Mouse (Mus musculus) left cerebral cortex, adult 18-20 months (tissue): ENCODE measurements around the gene Ubxn10. TPM values are rescaled to one million over a fixed set of nuclear protein-coding genes. Genes with fewer than 3 reads are reported as not detected.

Experiments
- DNase-seq, 2 experiments: peaks; one replicate each; pipeline ENCODE4 v3.0.0; 2021 to 2022; ENCODE audit warnings: low spot score in 2 of 2, mixed read lengths in 1 of 2
- total RNA-seq, 2 experiments: library from RNA; stranded (reverse); gene quantifications; 2 replicates each; pipeline ENCODE4 v1.2.3; 2021

Gene Ubxn10
- total RNA-seq, 2 experiments from 2014 or later = 0.56 to 1.2 TPM

GRCm38 (mm10) chr4:138703591-138703990, 33.4 kb downstream of the Ubxn10 start:
- no peak for DNase-seq

GRCm38 (mm10) chr4:138702528-138702927, 34.4 kb downstream of the Ubxn10 start:
- no peak for DNase-seq

- DNase-seq = no peak
These were observed 34.9 kb downstream of the Ubxn10 start for GRCm38 (mm10) chr4:138702031-138702430.

GRCm38 (mm10) chr4:138701111-138701510, 35.9 kb downstream of the Ubxn10 start:
- no peak for DNase-seq

GRCm38 (mm10) chr4:138700184-138700982, 36.6 kb downstream of the Ubxn10 start:
- DNase-seq = peak; percentile 65 to 69

- no peak for DNase-seq
These were observed 38.7 kb downstream of the Ubxn10 start for GRCm38 (mm10) chr4:138698296-138698695.

- DNase-seq = no peak
These were observed 39.7 kb downstream of the Ubxn10 start for GRCm38 (mm10) chr4:138697166-138697860.

- no peak for DNase-seq
These were observed 40.2 kb downstream of the Ubxn10 start for GRCm38 (mm10) chr4:138696720-138697119.

GRCm38 (mm10) chr4:138693043-138693692, 43.8 kb downstream of the Ubxn10 start:
- DNase-seq = no peak

GRCm38 (mm10) chr4:138691443-138692181, 45.4 kb downstream of the Ubxn10 start:
- peak; percentile 62 to 79 for DNase-seq

- DNase-seq = no peak
These were observed 46.4 kb downstream of the Ubxn10 start for GRCm38 (mm10) chr4:138690561-138690960.

- no peak for DNase-seq
These were observed 47.9 kb downstream of the Ubxn10 start for GRCm38 (mm10) chr4:138689094-138689512.

- peak; percentile 55 to 72 for DNase-seq
These were observed 51.2 kb downstream of the Ubxn10 start for GRCm38 (mm10) chr4:138685813-138686212.

- DNase-seq = no peak
These were observed 54.2 kb downstream of the Ubxn10 start for GRCm38 (mm10) chr4:138682760-138683159.

GRCm38 (mm10) chr4:138680124-138680523, 56.8 kb downstream of the Ubxn10 start:
- no peak for DNase-seq

GRCm38 (mm10) chr4:138677579-138677978, 59.4 kb downstream of the Ubxn10 start:
- DNase-seq = peak; percentile 65 to 68

GRCm38 (mm10) chr4:138676480-138676879, 60.5 kb downstream of the Ubxn10 start:
- no peak for DNase-seq

- DNase-seq = no peak
These were observed 64.8 kb downstream of the Ubxn10 start for GRCm38 (mm10) chr4:138672160-138672559.

GRCm38 (mm10) chr4:138670093-138670889, 66.7 kb downstream of the Ubxn10 start:
- no peak for DNase-seq

- no peak for DNase-seq
These were observed 70.4 kb downstream of the Ubxn10 start for GRCm38 (mm10) chr4:138666521-138666920.
